7 mouse cellular contexts compared by ENCODE assay signal in genomic region chr1:167896234-167896633, GRCm38 (mm10).
DNase-seq lines count a peak whose midpoint lies in the region; ATAC-seq and TF ChIP-seq lines count a peak whose summit lies in the region.

No protein-coding gene starts in this region.

- no peak overlapping the region for H3K4me3 ChIP-seq in E14TG2a.4 (replicated peaks; ENCODE audit: low read length)
- H3K4me3 ChIP-seq in embryonic facial prominence, embryonic 11.5 days (ENCODE audit: low read depth, low read length): no peak overlapping the region
- no peak overlapping the region for H3K4me3 ChIP-seq in intestine, postnatal 0 days (ENCODE audit: low read depth, low read length)
- H3K4me3 ChIP-seq in limb, embryonic 12.5 days (replicated peaks): no peak overlapping the region
- H3K4me3 ChIP-seq in neural tube, embryonic 14.5 days (ENCODE audit: low read depth, low read length): no peak overlapping the region

- no peak overlapping the region for H3K4me2 ChIP-seq in embryonic facial prominence, embryonic 11.5 days (ENCODE audit: low read depth, low read length)
- no peak overlapping the region for H3K4me2 ChIP-seq in intestine, postnatal 0 days (replicated peaks; ENCODE audit: low read depth)
- H3K4me2 ChIP-seq in limb, embryonic 12.5 days: no peak overlapping the region
- H3K4me2 ChIP-seq in neural tube, embryonic 14.5 days (ENCODE audit: low read depth, low read length): no peak overlapping the region

- in situ Hi-C loops in Patski (cut with MboI; ENCODE audit: low pct_unique_long_range_greater_than_20kb): no loop called here

- TF ChIP-seq CTCF in E14TG2a.4 (conservative IDR thresholded peaks at IDR 0.05; ENCODE audit: low read length) (peak; percentile 81), Patski (IDR thresholded peaks at IDR 0.05) (peak; percentile 72)
- peak; percentile 75 for TF ChIP-seq CTCF in intestine, postnatal 0 days (IDR thresholded peaks at IDR 0.05; ENCODE audit: low read depth)

- no peaks in the 10 kb centered on the region for H3K4me1 ChIP-seq in E14TG2a.4 (replicated peaks; ENCODE audit: low read depth, low read length)
- no peaks in the 10 kb centered on the region for H3K4me1 ChIP-seq in embryonic facial prominence, embryonic 11.5 days (ENCODE audit: control insufficient read depth, insufficient read depth, low read length)
- no peaks in the 10 kb centered on the region for H3K4me1 ChIP-seq in intestine, postnatal 0 days (replicated peaks; ENCODE audit: control insufficient read depth, insufficient read depth, low read length)
- 0 out of 2 replicates have a peak, but pooled peaks cover 6% of the 10 kb centered on the region for H3K4me1 ChIP-seq in limb, embryonic 12.5 days (replicated peaks)
- no peaks in the 10 kb centered on the region for H3K4me1 ChIP-seq in neural tube, embryonic 14.5 days (ENCODE audit: control insufficient read depth, insufficient read depth, low read length)

- H3K36me3 ChIP-seq in E14TG2a.4 (ENCODE audit: insufficient read depth, low read length): no peaks in the 10 kb centered on the region
- no peaks in the 10 kb centered on the region for H3K36me3 ChIP-seq in embryonic facial prominence, embryonic 11.5 days (replicated peaks; ENCODE audit: control insufficient read depth, insufficient read depth, low read depth, low read length)
- no peaks in the 10 kb centered on the region for H3K36me3 ChIP-seq in intestine, postnatal 0 days (ENCODE audit: control insufficient read depth, insufficient read depth)
- no peaks in the 10 kb centered on the region for H3K36me3 ChIP-seq in limb, embryonic 12.5 days
- H3K36me3 ChIP-seq in neural tube, embryonic 14.5 days (ENCODE audit: control insufficient read depth, insufficient read depth, low read length): no peaks in the 10 kb centered on the region

- H3K27me3 ChIP-seq in E14TG2a.4 (ENCODE audit: insufficient read depth, low read length): peaks cover 8% of the 10 kb centered on the region
- peaks cover 26% of the 10 kb centered on the region for H3K27me3 ChIP-seq in Patski
- H3K27me3 ChIP-seq in embryonic facial prominence, embryonic 11.5 days (ENCODE audit: control insufficient read depth, insufficient read depth, low read length): no peaks in the 10 kb centered on the region
- H3K27me3 ChIP-seq in intestine, postnatal 0 days (replicated peaks; ENCODE audit: control insufficient read depth, insufficient read depth, low read length): no peaks in the 10 kb centered on the region
- no peaks in the 10 kb centered on the region for H3K27me3 ChIP-seq in limb, embryonic 12.5 days
- no peaks in the 10 kb centered on the region for H3K27me3 ChIP-seq in neural tube, embryonic 14.5 days (ENCODE audit: control insufficient read depth, insufficient read depth, low read length)

- POLR2A ChIA-PET in Patski (lab: Charles Lee): no interaction called here

- no peak overlapping the region for H3K9ac ChIP-seq in embryonic facial prominence, embryonic 11.5 days (replicated peaks; ENCODE audit: low read length)
- H3K9ac ChIP-seq in intestine, postnatal 0 days (ENCODE audit: low read depth, low read length): no peak overlapping the region
- no peak overlapping the region for H3K9ac ChIP-seq in limb, embryonic 12.5 days (replicated peaks)
- H3K9ac ChIP-seq in neural tube, embryonic 14.5 days (replicated peaks; ENCODE audit: low read depth, low read length): no peak overlapping the region

- H3K27ac ChIP-seq in embryonic facial prominence, embryonic 11.5 days (replicated peaks; ENCODE audit: low read depth, low read length): no peak overlapping the region
- no peak overlapping the region for H3K27ac ChIP-seq in intestine, postnatal 0 days (ENCODE audit: low read depth, low read length)
- no peak overlapping the region for H3K27ac ChIP-seq in limb, embryonic 12.5 days
- no peak overlapping the region for H3K27ac ChIP-seq in neural tube, embryonic 14.5 days (ENCODE audit: low read depth, low read length)

- no peaks in the 10 kb centered on the region for H3K9me3 ChIP-seq in E14TG2a.4 (ENCODE audit: low read length)
- H3K9me3 ChIP-seq in embryonic facial prominence, embryonic 11.5 days (replicated peaks; ENCODE audit: control insufficient read depth, low read length): no peaks in the 10 kb centered on the region
- H3K9me3 ChIP-seq in intestine, postnatal 0 days (ENCODE audit: control insufficient read depth): no peaks in the 10 kb centered on the region
- H3K9me3 ChIP-seq in limb, embryonic 12.5 days: no peaks in the 10 kb centered on the region
- no peaks in the 10 kb centered on the region for H3K9me3 ChIP-seq in neural tube, embryonic 14.5 days (ENCODE audit: control insufficient read depth, low read length)

- peak; percentile 88 for ATAC-seq in Patski
- ATAC-seq in embryonic facial prominence, embryonic 11.5 days (replicated peaks; ENCODE audit: insufficient number of reproducible peaks, low FRiP score, low TSS enrichment, low read depth): no peak
- ATAC-seq in intestine, postnatal 0 days: no peak
- ATAC-seq in limb, embryonic 12.5 days (ENCODE audit: insufficient number of reproducible peaks, insufficient read depth, low FRiP score, low TSS enrichment, low read depth): peak; percentile 56; the same call in 1 of the 2 replicates
- peak; percentile 75; the same call in 1 of the 2 replicates for ATAC-seq in neural tube, embryonic 14.5 days (ENCODE audit: low read depth)

- CTCF ChIA-PET in Patski (lab: Charles Lee): interaction anchor here (1.2 kb wide), 1 partner anchor 14 kb away, joined by 3 read pairs; no protein-coding TSS in a partner anchor

- WGBS in embryonic facial prominence, embryonic 11.5 days: 36% methylated on average over 7 of the region's 7 CpGs
- 36% methylated on average over 7 of the region's 7 CpGs for WGBS in intestine, postnatal 0 days
- 39% methylated on average over 7 of the region's 7 CpGs for WGBS in limb, embryonic 12.5 days
- WGBS in neural tube, embryonic 14.5 days: 31% methylated on average over 7 of the region's 7 CpGs

- no peak for DNase-seq in Patski (ENCODE audit: low read depth, low spot score)
- DNase-seq in embryonic facial prominence, embryonic 11.5 days (ENCODE audit: low spot score): peak; percentile 77
- DNase-seq in urinary bladder, postnatal 36 days (ENCODE audit: low spot score in 2 of 2): no peak

Comparison
In these comparisons a context has a peak if more than half of its experiments do, and no peak if none do; other contexts are left out.
1. ATAC-seq: peak in Patski (single experiment), limb, embryonic 12.5 days (single experiment) and neural tube, embryonic 14.5 days (single experiment); none in embryonic facial prominence, embryonic 11.5 days (single experiment) and intestine, postnatal 0 days (single experiment).
2. Peak in every context shown above with its lines, with median percentiles within 50 percentile points of each other: CTCF ChIP-seq.